Mouse (Mus musculus): ENCODE results near the gene Selenon. TPM values are rescaled to one million over a fixed set of nuclear protein-coding genes. Genes with fewer than 3 reads are reported as not detected.
"Not testable (repeated sequence)": the region's sequence is repeated elsewhere in the genome, so short reads cannot be mapped to it uniquely, and the experiment has no call there.

The Selenon gene
- polyA plus RNA-seq, 1 experiment from 2014 or later = 35.3 TPM

- 73% methylated on average over 11 of the region's 11 CpGs for WGBS
- ATAC-seq (ENCODE audit: borderline replicate concordance, extremely low read depth, low FRiP score, low TSS enrichment) = no peak
- Histone ChIP-seq H3K4me2 (no peak overlapping the region), H3K27me3 (no peaks in the 10 kb centered on the region), H3K4me3 (no peak overlapping the region), H3K27ac (peak overlapping the region; percentile 41), H3K4me1 (peaks cover 51% of the 10 kb centered on the region), H3K9ac (no peak overlapping the region), H3K36me3 (no peaks in the 10 kb centered on the region), H3K9me3 (no peaks in the 10 kb centered on the region)
Observed at GRCm38 (mm10) chr4:134514309-134514930, 37.5 kb downstream of the Selenon start.

- Histone ChIP-seq H3K9ac (peak overlapping the region; percentile 31; the same call in 1 of the 2 replicates), H3K27ac (no peak overlapping the region), H3K9me3 (no peaks in the 10 kb centered on the region), H3K27me3 (no peaks in the 10 kb centered on the region), H3K36me3 (no peaks in the 10 kb centered on the region), H3K4me2 (peak overlapping the region; percentile 96), H3K4me3 (peak overlapping the region; percentile 29), H3K4me1 (peaks cover 51% of the 10 kb centered on the region)
- WGBS = 6% methylated on average over 15 of the region's 15 CpGs
- ATAC-seq (ENCODE audit: borderline replicate concordance, extremely low read depth, low FRiP score, low TSS enrichment) = no peak; the same call in 1 of the 2 replicates
Observed at GRCm38 (mm10) chr4:134512798-134513197, 39.2 kb downstream of the Selenon start.

GRCm38 (mm10) chr4:134511730-134512129 lies 40.2 kb downstream of the Selenon start:
- Histone ChIP-seq H3K9ac (peak overlapping the region; percentile 76), H3K4me2 (peak overlapping the region; percentile 96), H3K36me3 (no peaks in the 10 kb centered on the region), H3K4me3 (peak overlapping the region; percentile 89), H3K27ac (no peak overlapping the region), H3K4me1 (peaks cover 46% of the 10 kb centered on the region), H3K9me3 (no peaks in the 10 kb centered on the region), H3K27me3 (no peaks in the 10 kb centered on the region)
- 50% methylated on average over 6 of the region's 6 CpGs for WGBS
- ATAC-seq (ENCODE audit: borderline replicate concordance, extremely low read depth, low FRiP score, low TSS enrichment) = no peak

- no peaks in the 10 kb centered on the region for H3K9me3 ChIP-seq
- no peaks in the 10 kb centered on the region for H3K36me3 ChIP-seq
- no peaks in the 10 kb centered on the region for H3K27me3 ChIP-seq
- H3K4me1 ChIP-seq = peaks cover 41% of the 10 kb centered on the region
- peak within 1 kb of the TSS; percentile 76 for H3K27ac ChIP-seq
- peak within 1 kb of the TSS; percentile 76 for H3K9ac ChIP-seq
- peak; percentile 91 for ATAC-seq (ENCODE audit: borderline replicate concordance, extremely low read depth, low FRiP score, low TSS enrichment)
- H3K4me2 ChIP-seq = peak within 1 kb of the TSS; percentile 96
- peak within 1 kb of the TSS; percentile 89 for H3K4me3 ChIP-seq
- WGBS = under 1% methylated on average over 42 of the region's 42 CpGs
Observed at GRCm38 (mm10) chr4:134510845-134511411, 41.0 kb downstream of the Selenon start, which contains the start of gene Aunip. Gene Aunip (plus strand): TSS chr4:134510999.

GRCm38 (mm10) chr4:134510396-134510795 lies 41.6 kb downstream of the Selenon start:
- Histone ChIP-seq H3K4me1 (peaks cover 37% of the 10 kb centered on the region), H3K4me3 (peak overlapping the region; percentile 89; the same call in 1 of the 2 replicates), H3K27ac (no peak overlapping the region), H3K9me3 (no peaks in the 10 kb centered on the region), H3K27me3 (no peaks in the 10 kb centered on the region), H3K36me3 (no peaks in the 10 kb centered on the region), H3K9ac (no peak overlapping the region), H3K4me2 (peak overlapping the region; percentile 96)
- ATAC-seq (ENCODE audit: borderline replicate concordance, extremely low read depth, low FRiP score, low TSS enrichment) = no peak
- WGBS = 78% methylated on average over 4 of the region's 4 CpGs

GRCm38 (mm10) chr4:134506713-134507112 lies 45.3 kb downstream of the Selenon start:
- Histone ChIP-seq H3K4me1 (peaks cover 7% of the 10 kb centered on the region), H3K27ac (no peak overlapping the region), H3K9me3 (no peaks in the 10 kb centered on the region), H3K36me3 (no peaks in the 10 kb centered on the region), H3K9ac (no peak overlapping the region), H3K27me3 (no peaks in the 10 kb centered on the region), H3K4me2 (no peak overlapping the region), H3K4me3 (no peak overlapping the region)
- ATAC-seq (ENCODE audit: borderline replicate concordance, extremely low read depth, low FRiP score, low TSS enrichment) = no peak
- 82% methylated on average over 19 of the region's 19 CpGs for WGBS

GRCm38 (mm10) chr4:134505966-134506594 lies 45.9 kb downstream of the Selenon start:
- no peak overlapping the region for H3K4me3 ChIP-seq
- no peak overlapping the region for H3K9ac ChIP-seq

GRCm38 (mm10) chr4:134505303-134505789 lies 46.6 kb downstream of the Selenon start:
- Histone ChIP-seq H3K27ac (no peak overlapping the region), H3K4me2 (no peak overlapping the region), H3K9ac (no peak overlapping the region), H3K27me3 (no peaks in the 10 kb centered on the region), H3K9me3 (no peaks in the 10 kb centered on the region), H3K36me3 (no peaks in the 10 kb centered on the region), H3K4me3 (no peak overlapping the region), H3K4me1 (no peaks in the 10 kb centered on the region)
- no peak for ATAC-seq (ENCODE audit: borderline replicate concordance, extremely low read depth, low FRiP score, low TSS enrichment)
- WGBS = 78% methylated on average over 4 of the region's 4 CpGs

More at GRCm38 (mm10) chr4:134505966-134506594, 45.9 kb downstream of the Selenon start:
- Histone ChIP-seq H3K4me1 (peaks cover under 1% of the 10 kb centered on the region; the same call in 1 of the 2 replicates), H3K27ac (no peak overlapping the region), H3K36me3 (no peaks in the 10 kb centered on the region), H3K9me3 (no peaks in the 10 kb centered on the region), H3K27me3 (no peaks in the 10 kb centered on the region), H3K4me2 (no peak overlapping the region)
- WGBS = 63% methylated on average over 3 of the region's 4 CpGs
- no peak for ATAC-seq (ENCODE audit: borderline replicate concordance, extremely low read depth, low FRiP score, low TSS enrichment)

GRCm38 (mm10) chr4:134503686-134504357 lies 48.1 kb downstream of the Selenon start:
- no peaks in the 10 kb centered on the region for H3K4me1 ChIP-seq
- H3K4me3 ChIP-seq = no peak overlapping the region
- no peak overlapping the region for H3K9ac ChIP-seq
- no peak for ATAC-seq (ENCODE audit: borderline replicate concordance, extremely low read depth, low FRiP score, low TSS enrichment)
- no peak overlapping the region for H3K27ac ChIP-seq
- H3K27me3 ChIP-seq = no peaks in the 10 kb centered on the region
- no peaks in the 10 kb centered on the region for H3K9me3 ChIP-seq
- WGBS = 65% methylated on average over 4 of the region's 4 CpGs
- no peak overlapping the region for H3K4me2 ChIP-seq
- H3K36me3 ChIP-seq = no peaks in the 10 kb centered on the region

- H3K9ac ChIP-seq = no peak overlapping the region
- ATAC-seq (ENCODE audit: borderline replicate concordance, extremely low read depth, low FRiP score, low TSS enrichment) = no peak
- H3K36me3 ChIP-seq = no peaks in the 10 kb centered on the region
- H3K4me1 ChIP-seq = peaks cover 22% of the 10 kb centered on the region
- 90% methylated on average over 6 of the region's 6 CpGs for WGBS
- H3K9me3 ChIP-seq = no peaks in the 10 kb centered on the region
- no peak overlapping the region for H3K27ac ChIP-seq
- H3K27me3 ChIP-seq = no peaks in the 10 kb centered on the region
- H3K4me2 ChIP-seq = no peak overlapping the region
- no peak overlapping the region for H3K4me3 ChIP-seq
Observed at GRCm38 (mm10) chr4:134501095-134501494, 50.9 kb downstream of the Selenon start.

- H3K4me3 ChIP-seq; H3K27ac ChIP-seq; H3K9me3 ChIP-seq; ATAC-seq (ENCODE audit: borderline replicate concordance, extremely low read depth, low FRiP score, low TSS enrichment); H3K4me2 ChIP-seq; H3K9ac ChIP-seq; H3K27me3 ChIP-seq; H3K36me3 ChIP-seq: not testable (repeated sequence)
- H3K4me1 ChIP-seq = peaks cover 40% of the 10 kb centered on the region
- 68% methylated on average over 6 of the region's 6 CpGs for WGBS
Observed at GRCm38 (mm10) chr4:134498983-134499382, 53.0 kb downstream of the Selenon start.

Data from lung, embryonic 15.5 days (tissue).